Mouse (Mus musculus) midbrain, embryonic 13.5 days (tissue): Measurements from ENCODE around the gene Myo10. TPM values are rescaled to one million over a fixed set of nuclear protein-coding genes. Genes with fewer than 3 reads are reported as not detected.
A peak's percentile ranks its signal among the peaks of the same experiment; 100 is the strongest.

Experiments used
- ATAC-seq: fragments of 200-750 bp; cut with Nextera tagmentation; 2 replicates; pipeline ENCODE4 v1.8.0; 2017; ENCODE audit warnings: mild to moderate bottlenecking, moderate TSS enrichment, moderate library complexity
- H3K27ac ChIP-seq: fragments of 300-500 bp; sonication (generic); 2 replicates; pipeline ENCODE4 v1.5.1; 2015; ENCODE audit warnings: inconsistent platforms, mild to moderate bottlenecking, moderate library complexity
- H3K27me3 ChIP-seq: fragments of 300-500 bp; sonication (generic); 2 replicates; pipeline ENCODE4 v1.6.1; 2015; ENCODE audit warnings: mild to moderate bottlenecking, inconsistent platforms
- H3K36me3 ChIP-seq: fragments of 300-500 bp; sonication (generic); 2 replicates; pipeline ENCODE4 v1.6.1; 2015; ENCODE audit warnings: mild to moderate bottlenecking, inconsistent platforms
- H3K4me1 ChIP-seq: fragments of 300-500 bp; sonication (generic); replicated peaks from 2 replicates; pipeline ENCODE4 v1.6.1; 2015; ENCODE audit warnings: inconsistent platforms
- H3K4me2 ChIP-seq: fragments of 300-500 bp; sonication (generic); replicated peaks from 2 replicates; pipeline ENCODE4 v1.6.1; 2015; ENCODE audit warnings: moderate library complexity, mild to moderate bottlenecking, inconsistent platforms
- H3K4me3 ChIP-seq: fragments of 300-500 bp; sonication (generic); replicated peaks from 2 replicates; pipeline ENCODE4 v1.5.1; 2015; ENCODE audit warnings: mild to moderate bottlenecking, inconsistent platforms
- H3K9ac ChIP-seq: fragments of 300-500 bp; sonication (generic); replicated peaks from 2 replicates; pipeline ENCODE4 v1.6.1; 2015; ENCODE audit warnings: mild to moderate bottlenecking, inconsistent platforms
- H3K9me3 ChIP-seq: fragments of 300-500 bp; sonication (generic); 2 replicates; pipeline ENCODE4 v1.6.1; 2016; ENCODE audit warnings: mild to moderate bottlenecking, inconsistent platforms
- WGBS: fragments of 180-500 bp; shearing (Covaris S2); methylation state at CpG from one replicate; pipeline ENCODE4 v1.1.7; 2015; 5-methylcytosine and 5-hydroxymethylcytosine counted together
- polyA plus RNA-seq: library from polyadenylated mRNA; unstranded; fragments of >200 nt; fragmentation: Nextera tagmentation; extraction: Ambion mirVana; gene quantifications from 2 replicates; pipeline ENCODE4 v1.2.1, GENCODE M21; 2015

Gene Myo10
- 42.9 and 43.5 TPM in 2 replicates for polyA plus RNA-seq

GRCm38 (mm10) chr15:25622200-25622866 is at the start of gene Myo10:
Myo10 (plus strand) TSS chr15:25622525.
- peaks cover 19% of the 10 kb centered on the region for H3K4me1 ChIP-seq
- peak; percentile 95 for ATAC-seq
- H3K4me3 ChIP-seq, result peak within 1 kb of the TSS; percentile 71
- no peaks in the 10 kb centered on the region for H3K36me3 ChIP-seq
- no peaks in the 10 kb centered on the region for H3K9me3 ChIP-seq
- WGBS, result 0% methylated on average over 53 of the region's 53 CpGs
- H3K27ac ChIP-seq, result peak within 1 kb of the TSS; percentile 64
- H3K9ac ChIP-seq, result peak within 1 kb of the TSS; percentile 77
- peaks cover 20% of the 10 kb centered on the region for H3K27me3 ChIP-seq
- peak within 1 kb of the TSS; percentile 97 for H3K4me2 ChIP-seq

GRCm38 (mm10) chr15:25573113-25573512 is 49.2 kb upstream of the Myo10 start:
- Histone ChIP-seq H3K27ac (no peak overlapping the region), H3K9me3 (no peaks in the 10 kb centered on the region), H3K4me3 (no peak overlapping the region), H3K4me1 (no peaks in the 10 kb centered on the region), H3K9ac (no peak overlapping the region), H3K27me3 (no peaks in the 10 kb centered on the region), H3K36me3 (no peaks in the 10 kb centered on the region), H3K4me2 (no peak overlapping the region)
- WGBS, result 89% methylated on average over 3 of the region's 3 CpGs
- no peak for ATAC-seq

- H3K27ac ChIP-seq, result no peak overlapping the region
- 86% methylated on average over 7 of the region's 7 CpGs for WGBS
- H3K4me2 ChIP-seq, result no peak overlapping the region
- H3K36me3 ChIP-seq, result no peaks in the 10 kb centered on the region
- H3K9me3 ChIP-seq, result no peaks in the 10 kb centered on the region
- no peaks in the 10 kb centered on the region for H3K27me3 ChIP-seq
- no peak overlapping the region for H3K9ac ChIP-seq
- ATAC-seq, result no peak
- no peaks in the 10 kb centered on the region for H3K4me1 ChIP-seq
- H3K4me3 ChIP-seq, result no peak overlapping the region
Measured at GRCm38 (mm10) chr15:25573876-25574601, 48.3 kb upstream of the Myo10 start.

- Histone ChIP-seq H3K4me3 (no peak overlapping the region), H3K9me3 (no peaks in the 10 kb centered on the region), H3K4me2 (no peak overlapping the region), H3K36me3 (no peaks in the 10 kb centered on the region), H3K4me1 (peaks cover 12% of the 10 kb centered on the region; the same call in 1 of the 2 replicates), H3K27me3 (no peaks in the 10 kb centered on the region), H3K27ac (no peak overlapping the region), H3K9ac (no peak overlapping the region)
- no peak for ATAC-seq
- 91% methylated on average over 8 of the region's 8 CpGs for WGBS
Measured at GRCm38 (mm10) chr15:25577327-25578051, 44.8 kb upstream of the Myo10 start.

- Histone ChIP-seq H3K27ac (no peak overlapping the region), H3K9me3 (no peaks in the 10 kb centered on the region), H3K4me1 (peaks cover 16% of the 10 kb centered on the region), H3K4me2 (no peak overlapping the region), H3K4me3 (no peak overlapping the region), H3K36me3 (no peaks in the 10 kb centered on the region), H3K9ac (no peak overlapping the region), H3K27me3 (no peaks in the 10 kb centered on the region)
- no peak for ATAC-seq
- 87% methylated on average over 4 of the region's 4 CpGs for WGBS
Measured at GRCm38 (mm10) chr15:25578369-25578768, 44.0 kb upstream of the Myo10 start.

- 0 out of 2 replicates have a peak overlapping the region, but pooled peaks have one; percentile 2 for H3K27ac ChIP-seq
- H3K4me2 ChIP-seq, result no peak overlapping the region
- peaks cover 19% of the 10 kb centered on the region for H3K4me1 ChIP-seq
- WGBS, result 59% methylated on average over 6 of the region's 6 CpGs
- no peaks in the 10 kb centered on the region for H3K27me3 ChIP-seq
- no peak for ATAC-seq
- H3K36me3 ChIP-seq, result no peaks in the 10 kb centered on the region
- no peaks in the 10 kb centered on the region for H3K9me3 ChIP-seq
- H3K4me3 ChIP-seq, result no peak overlapping the region
- no peak overlapping the region for H3K9ac ChIP-seq
Measured at GRCm38 (mm10) chr15:25580731-25581130, 41.6 kb upstream of the Myo10 start.

- Histone ChIP-seq H3K9me3 (no peaks in the 10 kb centered on the region), H3K4me2 (no peak overlapping the region), H3K4me1 (peaks cover 23% of the 10 kb centered on the region), H3K36me3 (no peaks in the 10 kb centered on the region), H3K27me3 (no peaks in the 10 kb centered on the region), H3K9ac (no peak overlapping the region), H3K4me3 (no peak overlapping the region), H3K27ac (no peak overlapping the region)
- WGBS, result 61% methylated on average over 6 of the region's 6 CpGs
- no peak for ATAC-seq
Measured at GRCm38 (mm10) chr15:25582055-25582454, 40.3 kb upstream of the Myo10 start.

- 92% methylated on average over 8 of the region's 8 CpGs for WGBS
- no peaks in the 10 kb centered on the region for H3K9me3 ChIP-seq
- no peak for ATAC-seq
- H3K4me2 ChIP-seq, result no peak overlapping the region
- H3K9ac ChIP-seq, result no peak overlapping the region
- peaks cover 26% of the 10 kb centered on the region for H3K4me1 ChIP-seq
- H3K27me3 ChIP-seq, result no peaks in the 10 kb centered on the region
- no peak overlapping the region for H3K27ac ChIP-seq
- H3K4me3 ChIP-seq, result no peak overlapping the region
- H3K36me3 ChIP-seq, result no peaks in the 10 kb centered on the region
Measured at GRCm38 (mm10) chr15:25583361-25583760, 39.0 kb upstream of the Myo10 start.

GRCm38 (mm10) chr15:25586828-25587227 is 35.5 kb upstream of the Myo10 start:
- H3K9ac ChIP-seq, result no peak overlapping the region
- no peaks in the 10 kb centered on the region for H3K27me3 ChIP-seq
- peaks cover 17% of the 10 kb centered on the region for H3K4me1 ChIP-seq
- H3K27ac ChIP-seq, result no peak overlapping the region
- WGBS, result 80% methylated on average over 3 of the region's 3 CpGs
- no peak overlapping the region for H3K4me3 ChIP-seq
- no peaks in the 10 kb centered on the region for H3K36me3 ChIP-seq
- no peak overlapping the region for H3K4me2 ChIP-seq
- ATAC-seq, result no peak
- no peaks in the 10 kb centered on the region for H3K9me3 ChIP-seq

GRCm38 (mm10) chr15:25587943-25588342 is 34.4 kb upstream of the Myo10 start:
- no peak for ATAC-seq
- WGBS, result 62% methylated on average over 8 of the region's 8 CpGs
- no peak overlapping the region for H3K4me2 ChIP-seq

GRCm38 (mm10) chr15:25589318-25589902 is 32.9 kb upstream of the Myo10 start:
- 0 out of 2 replicates have a peak, but pooled peaks cover 10% of the 10 kb centered on the region for H3K4me1 ChIP-seq
- H3K36me3 ChIP-seq, result no peaks in the 10 kb centered on the region
- no peak overlapping the region for H3K9ac ChIP-seq
- no peak overlapping the region for H3K4me3 ChIP-seq
- no peak for ATAC-seq
- H3K27ac ChIP-seq, result no peak overlapping the region
- no peaks in the 10 kb centered on the region for H3K9me3 ChIP-seq
- no peaks in the 10 kb centered on the region for H3K27me3 ChIP-seq
- 92% methylated on average over 11 of the region's 11 CpGs for WGBS
- no peak overlapping the region for H3K4me2 ChIP-seq

More at GRCm38 (mm10) chr15:25587943-25588342, 34.4 kb upstream of the Myo10 start:
- 0 out of 2 replicates have a peak, but pooled peaks cover 10% of the 10 kb centered on the region for H3K4me1 ChIP-seq
- no peak overlapping the region for H3K27ac ChIP-seq
- H3K4me3 ChIP-seq, result no peak overlapping the region
- H3K27me3 ChIP-seq, result no peaks in the 10 kb centered on the region
- no peaks in the 10 kb centered on the region for H3K9me3 ChIP-seq
- H3K9ac ChIP-seq, result no peak overlapping the region
- H3K36me3 ChIP-seq, result no peaks in the 10 kb centered on the region
